Mouse (Mus musculus) ES-E14 (cell line): ENCODE data around the gene Cemip2.

Experiments
- CHD2 ChIP-seq: IDR thresholded peaks from 2 replicates; pipeline ENCODE4 v1.6.1; 2014; ENCODE audit warnings: mild to moderate bottlenecking, low read depth, low read length, inconsistent platforms
- HCFC1 ChIP-seq: IDR thresholded peaks from 2 replicates; pipeline ENCODE4 v1.6.1; 2012; ENCODE audit warnings: low read length, inconsistent platforms, borderline replicate concordance; ENCODE audit not compliant: insufficient read depth
- MAFK ChIP-seq: IDR thresholded peaks from 2 replicates; pipeline ENCODE4 v1.6.1; 2014; ENCODE audit warnings: mild to moderate bottlenecking, low read depth, low read length, inconsistent platforms; ENCODE audit not compliant: insufficient read depth
- ZC3H11A ChIP-seq: IDR thresholded peaks from 2 replicates; pipeline ENCODE4 v1.6.1; 2012; ENCODE audit warnings: low read depth, mild to moderate bottlenecking, inconsistent platforms, low read length, borderline replicate concordance

DNA sequence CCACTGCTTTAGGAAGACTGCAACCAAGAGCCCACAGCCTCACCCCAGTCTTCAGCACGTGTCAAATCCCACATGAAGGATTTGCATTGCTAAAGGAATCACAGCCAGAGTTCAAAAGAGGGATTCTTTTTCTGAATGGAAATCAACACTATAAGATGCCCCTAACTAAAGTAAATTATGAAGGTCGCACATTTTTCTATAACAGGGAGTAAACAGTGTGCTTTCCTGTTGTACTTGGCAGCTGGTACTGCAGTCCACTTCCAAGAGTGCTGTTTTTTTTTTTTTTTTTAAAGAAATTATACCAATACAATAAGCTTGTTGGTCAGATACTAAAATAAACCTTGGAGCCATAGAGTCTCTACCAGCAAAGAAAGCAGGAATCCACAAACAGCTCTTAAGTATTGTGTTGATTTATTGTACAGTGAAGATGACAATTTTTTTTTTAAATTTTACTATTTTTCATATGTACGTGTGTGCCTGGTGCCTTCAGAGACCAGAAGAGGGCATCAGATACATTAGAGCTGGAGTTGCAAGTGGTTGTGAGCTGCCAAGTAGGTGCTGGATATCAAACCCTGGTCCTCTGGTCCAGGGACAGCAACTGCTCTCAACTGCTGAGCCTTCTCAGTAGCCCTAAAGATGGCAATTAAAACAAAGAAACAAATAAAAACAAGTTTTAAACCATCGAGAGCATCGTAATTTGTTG is 76.5 kb downstream of the Cemip2 start:
- TF ChIP-seq HCFC1 (no peak), CHD2 (no peak), MAFK (no peak), ZC3H11A (no peak)
